Mouse (Mus musculus) kidney, embryonic 16.5 days (tissue): Measurements from ENCODE around the gene Tap2. TPM values are rescaled to one million over a fixed set of nuclear protein-coding genes. Genes with fewer than 3 reads are reported as not detected.
"Not testable (repeated sequence)": the region's sequence is repeated elsewhere in the genome, so short reads cannot be mapped to it uniquely, and the experiment has no call there.

Experiments
- ATAC-seq: fragments of 200-750 bp; cut with Nextera tagmentation; 2 replicates; pipeline ENCODE4 v1.8.0; 2017; ENCODE audit warnings: moderate TSS enrichment; ENCODE audit not compliant: low FRiP score, low TSS enrichment
- H3K27ac ChIP-seq: fragments of 300-500 bp; sonication (generic); 2 replicates; pipeline ENCODE4 v1.5.1; 2014; ENCODE audit warnings: low read length
- H3K27me3 ChIP-seq: fragments of 300-500 bp; sonication (generic); 2 replicates; pipeline ENCODE4 v1.6.1; 2014; ENCODE audit warnings: low read length, control low read depth, mixed read lengths; ENCODE audit not compliant: insufficient read depth
- H3K36me3 ChIP-seq: fragments of 300-500 bp; sonication (generic); 2 replicates; pipeline ENCODE4 v1.6.1; 2014; ENCODE audit warnings: low read length, control low read depth, mixed read lengths; ENCODE audit not compliant: insufficient read depth
- H3K4me1 ChIP-seq: fragments of 300-500 bp; sonication (generic); 2 replicates; pipeline ENCODE4 v1.6.1; 2014; ENCODE audit warnings: low read length, control low read depth, mixed read lengths; ENCODE audit not compliant: insufficient read depth
- H3K4me2 ChIP-seq: fragments of 300-500 bp; sonication (generic); replicated peaks from 2 replicates; pipeline ENCODE4 v1.6.1; 2014; ENCODE audit warnings: low read depth, low read length
- H3K4me3 ChIP-seq: fragments of 300-500 bp; sonication (generic); 2 replicates; pipeline ENCODE4 v1.5.1; 2014; ENCODE audit warnings: mild to moderate bottlenecking, low read length
- H3K9ac ChIP-seq: fragments of 300-500 bp; sonication (generic); replicated peaks from 2 replicates; pipeline ENCODE4 v1.6.1; 2014; ENCODE audit warnings: low read length
- H3K9me3 ChIP-seq: fragments of 300-500 bp; sonication (generic); 2 replicates; pipeline ENCODE4 v1.6.1; 2016; ENCODE audit warnings: low read length, control low read depth
- WGBS: fragments of 180-500 bp; shearing (Covaris S2); extraction: QIAGEN DNeasy Blood & Tissue Kit; methylation state at CpG from one replicate; pipeline ENCODE4 v1.1.7; 2014; 5-methylcytosine and 5-hydroxymethylcytosine counted together
- polyA plus RNA-seq: library from polyadenylated mRNA; unstranded; fragments of >200 nt; fragmentation: Nextera tagmentation; extraction: Ambion mirVana; gene quantifications from 2 replicates; pipeline ENCODE4 v1.2.1, GENCODE M21; 2015

Tap2 gene
- polyA plus RNA-seq, 1 experiment from 2014 or later, result 5.8 TPM

- H3K9ac ChIP-seq, H3K27ac ChIP-seq, H3K4me1 ChIP-seq, H3K4me2 ChIP-seq, H3K9me3 ChIP-seq, H3K4me3 ChIP-seq, H3K36me3 ChIP-seq, H3K27me3 ChIP-seq, ATAC-seq: not testable (repeated sequence)
- 85% methylated on average over 3 of the region's 7 CpGs for WGBS
Observed at GRCm38 (mm10) chr17:34219801-34220200, 16.5 kb downstream of the Tap2 start.

- not testable (repeated sequence) for H3K27me3 ChIP-seq, H3K9ac ChIP-seq, H3K4me2 ChIP-seq, H3K4me3 ChIP-seq, H3K9me3 ChIP-seq, ATAC-seq, H3K36me3 ChIP-seq, H3K27ac ChIP-seq, H3K4me1 ChIP-seq
- 100% methylated on average over 2 of the region's 16 CpGs for whole genome bisulfite sequencing
Observed at GRCm38 (mm10) chr17:34220401-34220800, 17.1 kb downstream of the Tap2 start.

DNA sequence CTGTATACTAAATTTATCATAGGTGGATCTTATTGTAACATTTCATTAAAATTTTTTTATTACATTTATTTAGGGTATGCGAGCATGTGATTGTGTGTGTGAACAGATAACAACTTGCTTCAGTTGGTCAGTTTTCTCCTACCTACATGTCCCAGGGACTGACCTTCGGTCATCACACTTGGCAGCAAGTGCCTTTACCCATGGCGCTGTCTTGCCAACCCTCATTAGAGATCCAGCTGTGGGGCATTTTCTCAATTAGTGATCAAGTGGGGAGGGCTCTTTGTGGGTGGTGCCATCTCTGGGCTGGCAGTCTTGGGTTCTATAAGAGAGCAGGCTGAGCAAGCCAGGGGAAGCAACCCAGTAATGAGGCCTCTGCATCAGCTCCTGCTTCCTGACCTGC lies 21.5 kb downstream of the Tap2 start:
- H3K9me3 ChIP-seq, result peaks cover 7% of the 10 kb centered on the region
- H3K27me3 ChIP-seq, result no peaks in the 10 kb centered on the region
- H3K27ac ChIP-seq, result no peak overlapping the region
- WGBS, result 98% methylated on average over 3 of the region's 3 CpGs
- H3K4me1 ChIP-seq, result no peaks in the 10 kb centered on the region
- no peak overlapping the region for H3K4me2 ChIP-seq
- no peaks in the 10 kb centered on the region for H3K36me3 ChIP-seq
- ATAC-seq, result no peak
- H3K9ac ChIP-seq, result no peak overlapping the region
- no peak overlapping the region for H3K4me3 ChIP-seq

DNA sequence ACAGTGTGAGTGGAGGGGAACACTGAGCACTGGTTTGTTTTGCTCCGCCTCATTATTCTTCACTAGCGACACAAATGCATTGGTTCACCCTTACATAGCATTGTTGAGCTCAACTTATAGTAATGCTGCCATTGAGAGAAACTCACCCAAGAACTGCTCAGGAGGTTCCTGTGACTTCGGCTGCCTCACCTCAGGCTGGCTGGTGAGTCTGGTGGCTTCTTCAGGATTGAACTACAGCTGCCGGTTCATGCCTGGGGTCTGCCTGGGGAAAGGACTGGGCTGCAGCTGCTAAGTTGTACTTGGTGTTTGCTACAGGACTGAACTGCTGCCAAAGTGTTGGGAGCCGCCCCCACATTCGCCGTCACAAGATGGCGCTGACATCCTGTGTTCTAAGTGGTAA lies 22.1 kb downstream of the Tap2 start:
- ATAC-seq, result no peak
- 96% methylated on average over 8 of the region's 8 CpGs for WGBS
- H3K4me3 ChIP-seq, result no peak overlapping the region
- H3K4me2 ChIP-seq, result no peak overlapping the region
- no peak overlapping the region for H3K9ac ChIP-seq
- H3K27ac ChIP-seq, result no peak overlapping the region
- no peaks in the 10 kb centered on the region for H3K36me3 ChIP-seq
- H3K27me3 ChIP-seq, result no peaks in the 10 kb centered on the region
- peaks cover 7% of the 10 kb centered on the region for H3K9me3 ChIP-seq
- no peaks in the 10 kb centered on the region for H3K4me1 ChIP-seq

- ATAC-seq, H3K27ac ChIP-seq, H3K9me3 ChIP-seq, H3K4me2 ChIP-seq, H3K36me3 ChIP-seq, H3K9ac ChIP-seq, H3K4me1 ChIP-seq, H3K27me3 ChIP-seq, H3K4me3 ChIP-seq: not testable (repeated sequence)
- whole genome bisulfite sequencing, result 97% methylated on average over 12 of the region's 23 CpGs
Observed at GRCm38 (mm10) chr17:34225911-34226310, 22.6 kb downstream of the Tap2 start.

GRCm38 (mm10) chr17:34230971-34231370 lies 27.6 kb downstream of the Tap2 start:
- H3K4me2 ChIP-seq, H3K4me1 ChIP-seq, H3K27ac ChIP-seq, ATAC-seq, H3K4me3 ChIP-seq, H3K9ac ChIP-seq, H3K36me3 ChIP-seq, H3K27me3 ChIP-seq, H3K9me3 ChIP-seq: not testable (repeated sequence)
- 95% methylated on average over 6 of the region's 9 CpGs for WGBS

DNA sequence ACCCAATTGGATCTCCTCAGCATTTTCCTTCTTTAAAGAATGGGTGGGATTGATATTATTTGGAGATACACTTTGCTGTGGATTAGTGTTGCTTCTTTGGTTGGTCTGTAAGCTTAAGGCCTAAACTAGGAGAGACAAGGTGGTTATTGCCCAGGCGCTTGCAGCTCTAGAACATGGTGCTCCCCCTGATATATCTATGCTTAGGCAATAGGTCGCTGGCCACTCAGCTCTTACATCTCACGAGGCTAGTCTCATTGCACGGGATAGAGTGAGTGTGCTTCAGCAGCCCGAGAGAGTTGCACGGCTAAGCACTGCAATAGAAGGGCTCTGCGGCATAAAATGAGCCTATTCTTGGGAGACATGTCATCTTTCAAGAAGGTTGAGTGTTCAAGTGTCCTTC lies 28.7 kb downstream of the Tap2 start:
- H3K27ac ChIP-seq, ATAC-seq, H3K9ac ChIP-seq, H3K4me2 ChIP-seq, H3K36me3 ChIP-seq, H3K9me3 ChIP-seq, H3K4me3 ChIP-seq, H3K27me3 ChIP-seq, H3K4me1 ChIP-seq: not testable (repeated sequence)
- 96% methylated on average over 4 of the region's 7 CpGs for WGBS

DNA sequence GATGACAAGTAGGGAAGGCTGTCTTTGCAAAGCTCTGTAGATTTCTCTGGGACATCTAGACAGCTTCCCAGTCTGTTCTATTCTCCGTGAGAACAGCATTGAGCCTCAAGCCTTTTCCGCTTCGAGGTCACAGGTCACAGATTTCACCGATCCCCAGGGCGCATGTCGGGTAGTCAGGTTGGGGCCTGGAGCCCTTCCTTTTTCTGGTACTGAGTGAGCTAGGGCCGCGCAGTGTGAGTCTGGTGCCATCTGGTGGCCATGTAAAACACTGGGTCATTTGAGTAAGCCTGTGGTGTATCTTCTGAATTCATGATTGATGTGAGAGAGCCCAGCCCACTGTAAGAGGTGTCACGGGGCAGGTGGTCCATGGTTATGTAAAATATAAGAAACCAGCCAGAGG lies 31.6 kb downstream of the Tap2 start:
- 29% methylated on average over 9 of the region's 9 CpGs for WGBS
- no peak overlapping the region for H3K4me2 ChIP-seq
- no peaks in the 10 kb centered on the region for H3K4me1 ChIP-seq
- no peaks in the 10 kb centered on the region for H3K9me3 ChIP-seq
- no peaks in the 10 kb centered on the region for H3K27me3 ChIP-seq
- H3K4me3 ChIP-seq, result no peak overlapping the region
- H3K27ac ChIP-seq, result no peak overlapping the region
- no peaks in the 10 kb centered on the region for H3K36me3 ChIP-seq
- 0 out of 2 replicates have a peak, but pooled peaks have one; percentile 42 for ATAC-seq
- H3K9ac ChIP-seq, result no peak overlapping the region

DNA sequence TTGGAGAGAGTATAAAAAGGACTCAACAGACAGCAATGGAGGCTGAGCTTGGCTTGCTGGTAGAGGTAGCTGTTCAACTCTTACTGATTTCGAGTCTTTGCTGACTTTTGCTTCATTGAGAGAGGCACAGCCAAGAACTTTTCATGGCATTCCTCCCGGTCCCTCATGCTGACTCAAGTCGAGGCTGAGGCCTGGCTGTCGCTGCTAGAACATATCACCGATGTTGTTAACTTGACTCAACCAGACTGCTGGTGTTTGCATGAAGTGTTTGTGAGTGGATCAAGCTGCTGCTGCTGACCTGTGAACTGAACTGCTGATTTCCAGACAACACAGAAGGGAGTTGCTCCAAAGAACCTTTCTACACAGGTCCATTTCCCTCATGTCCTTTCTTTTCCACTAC lies 33.4 kb downstream of the Tap2 start:
- Histone ChIP-seq H3K27ac (no peak overlapping the region), H3K4me1 (no peaks in the 10 kb centered on the region), H3K9me3 (0 out of 2 replicates have a peak, but pooled peaks cover 1% of the 10 kb centered on the region), H3K4me2 (no peak overlapping the region), H3K4me3 (no peak overlapping the region), H3K27me3 (no peaks in the 10 kb centered on the region), H3K9ac (no peak overlapping the region), H3K36me3 (no peaks in the 10 kb centered on the region)
- ATAC-seq, result no peak
- 78% methylated on average over 5 of the region's 5 CpGs for WGBS

- H3K9ac ChIP-seq, result no peak overlapping the region
- 77% methylated on average over 3 of the region's 3 CpGs for WGBS
Observed at GRCm38 (mm10) chr17:34237741-34238140, 34.4 kb downstream of the Tap2 start.

More at GRCm38 (mm10) chr17:34237741-34238140, 34.4 kb downstream of the Tap2 start:
- Histone ChIP-seq H3K4me1 (no peaks in the 10 kb centered on the region), H3K9me3 (0 out of 2 replicates have a peak, but pooled peaks cover 4% of the 10 kb centered on the region), H3K27ac (no peak overlapping the region), H3K27me3 (no peaks in the 10 kb centered on the region), H3K4me2 (no peak overlapping the region), H3K4me3 (no peak overlapping the region), H3K36me3 (no peaks in the 10 kb centered on the region)
- ATAC-seq, result no peak
